Mouse (Mus musculus) MEL-GATA-1-ER (cell line): Measurements from ENCODE around the gene Flvcr2.

Experiments used
- DNase-seq: peaks from one replicate; pipeline ENCODE4 v3.0.0-alpha.2; 2012; ENCODE audit warnings: low read depth; ENCODE audit errors: extremely low read depth

The Flvcr2 gene

GRCm38 (mm10) chr12:85857300-85857699 lies 111.0 kb downstream of the Flvcr2 start:
- DNase-seq = no peak

- no peak for DNase-seq
These were observed 112.8 kb downstream of the Flvcr2 start for GRCm38 (mm10) chr12:85859111-85859510.

GRCm38 (mm10) chr12:85859511-85860189 lies 113.3 kb downstream of the Flvcr2 start:
- DNase-seq = no peak

- no peak for DNase-seq
These were observed 116.2 kb downstream of the Flvcr2 start for GRCm38 (mm10) chr12:85862514-85862913.
